Mouse (Mus musculus) granulocyte monocyte progenitor cell, adult 5-6 weeks (primary cell): Measurements from ENCODE around the gene Trio. TPM values are rescaled to one million over a fixed set of nuclear protein-coding genes. Genes with fewer than 3 reads are reported as not detected.

Experiments
- ATAC-seq: replicated peaks from 2 replicates; pipeline ENCODE4 v1.8.0; 2016; ENCODE audit warnings: mild to moderate bottlenecking, moderate TSS enrichment, inconsistent platforms; ENCODE audit not compliant: poor library complexity, severe bottlenecking
- total RNA-seq, 2 experiments: library from RNA; stranded (forward) in 1 of 2; stranded (reverse) in 1 of 2; fragments of 200-712, 200-1000 nt in 1 of 2; fragments of >200 nt in 1 of 2; fragmentation: Nextera tagmentation in 1 of 2; gene quantifications; 2 replicates each; pipeline ENCODE4 v1.2.3; 2014 to 2017

Gene Trio
- total RNA-seq, 2 experiments from 2014 or later = 25.9 to 40.2 TPM

- no peak for ATAC-seq
These were observed 98.0 kb downstream of the Trio start for GRCm38 (mm10) chr15:27927614-27928013.

GRCm38 (mm10) chr15:27926941-27927340 is 98.7 kb downstream of the Trio start:
- ATAC-seq = no peak

GRCm38 (mm10) chr15:27926450-27926849 is 99.2 kb downstream of the Trio start:
- ATAC-seq = peak; percentile 17

GRCm38 (mm10) chr15:27925865-27926264 is 99.8 kb downstream of the Trio start:
- peak; percentile 58 for ATAC-seq

GRCm38 (mm10) chr15:27925004-27925635 is 100.5 kb downstream of the Trio start:
- ATAC-seq = peak; percentile 3; the same call in 1 of the 2 replicates

- peak; percentile 52 for ATAC-seq
These were observed 101.7 kb downstream of the Trio start for GRCm38 (mm10) chr15:27923987-27924341.

GRCm38 (mm10) chr15:27923280-27923986 is 102.2 kb downstream of the Trio start:
- ATAC-seq = peak; percentile 71

- ATAC-seq = no peak
These were observed 104.9 kb downstream of the Trio start for GRCm38 (mm10) chr15:27920751-27921150.

GRCm38 (mm10) chr15:27919540-27919939 is 106.1 kb downstream of the Trio start:
- ATAC-seq = peak; percentile 73

- no peak for ATAC-seq
These were observed 106.8 kb downstream of the Trio start for GRCm38 (mm10) chr15:27918798-27919197.

- no peak for ATAC-seq
These were observed 109.4 kb downstream of the Trio start for GRCm38 (mm10) chr15:27916204-27916603.

- no peak for ATAC-seq
These were observed 112.6 kb downstream of the Trio start for GRCm38 (mm10) chr15:27913013-27913412.

- no peak for ATAC-seq
These were observed 114.5 kb downstream of the Trio start for GRCm38 (mm10) chr15:27911196-27911595.

GRCm38 (mm10) chr15:27910179-27910578 is 115.5 kb downstream of the Trio start:
- ATAC-seq = no peak

- no peak for ATAC-seq
These were observed 118.0 kb downstream of the Trio start for GRCm38 (mm10) chr15:27907649-27908048.

GRCm38 (mm10) chr15:27906409-27906808 is 119.2 kb downstream of the Trio start:
- ATAC-seq = no peak

GRCm38 (mm10) chr15:27905341-27905740 is 120.3 kb downstream of the Trio start:
- no peak for ATAC-seq

- no peak for ATAC-seq
These were observed 121.2 kb downstream of the Trio start for GRCm38 (mm10) chr15:27904346-27905005.

GRCm38 (mm10) chr15:27901200-27901599 is 124.4 kb downstream of the Trio start:
- no peak for ATAC-seq

- ATAC-seq = no peak
These were observed 126.7 kb downstream of the Trio start for GRCm38 (mm10) chr15:27898795-27899406.

- no peak for ATAC-seq
These were observed 131.5 kb downstream of the Trio start for GRCm38 (mm10) chr15:27894112-27894511.
